Mouse (Mus musculus): ENCODE data around the gene Dclre1a.
"Not testable (repeated sequence)": the region's sequence is repeated elsewhere in the genome, so short reads cannot be mapped to it uniquely, and the experiment has no call there.

Dclre1a gene

DNA sequence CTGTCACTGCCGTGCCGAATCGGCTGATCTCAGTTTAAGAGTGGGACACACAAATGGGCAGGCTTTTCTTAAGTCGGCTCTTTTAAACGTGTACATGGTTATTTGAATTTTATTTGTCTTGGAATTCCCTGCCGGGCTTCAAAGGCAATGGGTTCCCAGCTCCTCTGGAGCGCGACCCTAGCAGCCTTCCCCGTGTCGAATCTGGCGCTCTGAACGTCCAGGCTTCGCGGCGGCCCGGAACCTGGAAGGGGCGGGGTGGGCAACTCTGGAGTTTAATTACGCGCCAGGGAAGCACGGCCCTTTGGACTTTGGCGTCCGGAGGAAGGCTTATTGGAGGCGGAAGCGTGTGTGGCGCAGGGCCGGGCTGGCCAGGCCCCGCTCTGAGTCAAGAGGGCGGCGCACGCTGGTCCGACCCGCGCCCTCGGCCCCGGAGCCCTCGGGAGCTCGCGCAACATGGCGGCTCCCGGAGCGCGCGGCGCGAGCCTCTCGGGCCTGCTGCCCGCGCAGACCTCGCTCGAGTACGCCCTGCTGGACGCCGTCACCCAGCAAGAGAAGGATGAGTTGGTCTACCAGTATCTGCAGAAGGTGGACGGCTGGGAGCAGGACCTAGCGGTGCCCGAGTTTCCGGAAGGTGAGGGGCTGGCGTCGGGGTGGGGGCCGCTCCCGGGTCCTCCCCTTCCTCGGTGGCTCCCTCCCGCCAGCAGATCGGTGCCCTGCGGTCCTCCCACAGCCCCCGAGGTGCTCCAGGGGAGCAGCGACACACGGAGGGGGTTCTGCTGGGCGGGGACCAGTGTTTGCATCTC lies 409 bp upstream of the Dclre1a start, which contains the start of gene Nhlrc2:
TSS of gene Nhlrc2 (plus strand) at position 32 of the 803 bp plus-strand sequence.
- DNase-seq, result peak; percentile 92 to 94

DNA sequence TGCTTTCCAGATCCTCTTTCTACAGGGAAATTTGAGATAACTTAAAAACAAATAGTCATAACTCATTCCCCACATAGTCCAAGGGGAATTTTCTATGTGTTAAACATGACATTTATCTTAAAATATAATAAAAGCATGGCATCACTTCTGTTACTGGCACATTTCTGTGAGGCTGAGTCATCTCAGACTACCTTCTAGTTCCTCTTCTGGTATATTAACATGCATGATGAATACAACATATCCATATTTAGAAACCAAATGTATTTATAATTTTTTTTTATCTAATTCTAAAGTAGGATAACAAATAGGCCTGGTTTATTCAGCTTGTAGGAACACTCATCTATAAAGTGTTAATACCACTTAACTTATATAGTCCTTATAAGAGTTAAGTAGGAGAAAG lies 2.0 kb downstream of the Dclre1a start:
- DNase-seq, result no peak

GRCm38 (mm10) chr19:56544681-56545388 lies 3.2 kb downstream of the Dclre1a start:
- no peak for DNase-seq

DNA sequence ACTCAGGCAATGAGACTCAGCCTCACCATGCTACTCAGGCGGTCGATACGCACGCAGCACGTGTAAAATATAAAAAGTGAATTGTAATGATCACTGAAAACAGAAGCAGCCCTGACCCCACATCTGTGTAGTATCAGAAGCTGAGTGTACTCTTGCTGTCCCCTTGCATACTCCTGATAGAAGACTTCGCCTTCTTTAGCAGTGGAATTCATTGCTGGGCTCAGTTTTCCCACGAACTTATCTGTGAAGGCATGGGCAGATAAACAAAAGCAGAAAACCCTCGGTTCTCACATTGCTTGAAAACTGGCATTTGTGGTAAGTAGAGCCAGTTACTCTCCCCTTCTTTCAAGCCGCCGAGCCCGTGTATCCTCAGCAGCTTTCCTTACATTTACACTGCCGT lies 4.7 kb downstream of the Dclre1a start:
- DNase-seq, result no peak

GRCm38 (mm10) chr19:56535765-56536164 lies 12.3 kb downstream of the Dclre1a start:
- DNase-seq, result no peak

- no peak for DNase-seq
These were observed 13.0 kb downstream of the Dclre1a start for GRCm38 (mm10) chr19:56535064-56535463.

DNA sequence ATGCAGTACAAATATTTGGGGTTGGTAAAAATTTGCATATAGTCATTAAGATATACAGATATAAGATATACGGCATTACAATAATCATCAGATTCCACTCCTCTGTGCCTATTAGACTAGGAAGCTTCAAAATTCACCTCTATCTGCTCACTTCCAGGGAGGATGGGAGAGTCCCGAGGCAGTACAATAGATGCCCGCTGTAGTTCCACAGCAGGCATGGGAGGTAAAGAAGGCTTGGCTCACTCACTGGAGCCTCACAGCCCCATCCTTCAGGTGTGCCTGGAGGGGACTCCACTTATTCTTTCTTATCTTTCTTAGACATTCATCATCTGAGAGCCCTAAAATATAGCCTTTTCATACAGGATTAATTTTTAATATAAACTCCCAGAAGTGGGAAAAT lies 13.7 kb downstream of the Dclre1a start:
- no peak for DNase-seq

DNA sequence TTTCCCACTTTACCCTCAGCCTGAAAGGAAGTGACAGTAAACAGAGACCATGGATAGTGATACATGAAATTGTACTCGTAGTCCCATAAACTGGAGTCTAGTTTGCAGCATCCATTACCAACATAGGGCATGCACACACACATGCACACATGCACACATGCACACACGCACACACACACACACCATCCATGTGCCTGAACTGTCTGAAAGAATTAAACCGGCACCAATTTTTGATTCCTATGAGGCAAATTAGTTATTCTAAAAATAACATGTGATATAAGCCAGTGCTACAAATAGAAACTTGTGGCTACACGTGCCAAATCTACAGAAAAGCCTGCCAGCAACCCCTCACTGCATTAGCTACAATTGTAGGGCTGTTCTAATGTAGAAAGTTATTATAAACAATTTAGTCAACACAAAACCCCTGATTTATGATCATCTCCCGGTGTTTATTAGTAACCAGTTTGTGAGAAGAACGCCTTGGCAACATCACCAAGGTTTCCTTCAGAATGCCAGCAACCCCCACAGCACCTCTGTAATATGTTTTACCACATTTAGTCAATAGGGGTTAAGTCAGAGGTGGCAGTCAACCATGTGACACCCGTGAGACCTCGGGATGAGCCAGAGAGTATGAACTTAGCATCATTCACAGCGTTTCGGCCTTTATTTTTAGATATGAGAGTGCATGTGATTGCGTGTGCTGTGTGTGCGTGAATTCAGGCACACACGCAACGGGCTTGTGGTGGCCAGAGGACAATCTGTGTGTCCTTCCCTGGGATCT lies 14.5 kb downstream of the Dclre1a start:
- DNase-seq, result no peak

GRCm38 (mm10) chr19:56531251-56531650 lies 16.8 kb downstream of the Dclre1a start:
- no peak for DNase-seq

- not testable (repeated sequence) for DNase-seq
These were observed 17.5 kb downstream of the Dclre1a start for GRCm38 (mm10) chr19:56530529-56530928.

DNA sequence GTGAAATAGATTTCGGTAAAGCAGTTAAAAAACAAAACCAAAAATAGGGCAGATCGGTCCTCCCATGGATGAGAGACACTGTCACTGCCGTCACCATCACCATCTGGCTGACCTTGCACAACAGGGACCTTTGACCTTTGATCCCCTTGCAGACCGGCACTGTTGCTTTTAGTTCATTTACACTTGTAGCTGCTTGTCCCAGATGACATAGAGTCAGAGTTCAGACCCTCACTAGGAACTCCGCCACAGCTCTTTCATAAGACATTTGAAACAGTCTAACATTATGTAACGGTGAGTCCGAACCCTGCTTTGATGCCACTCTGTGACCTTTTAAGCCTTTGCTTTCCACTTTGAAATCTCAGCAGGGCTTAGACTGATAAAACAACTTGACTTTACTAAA lies 28.6 kb downstream of the Dclre1a start:
- not testable (repeated sequence) for DNase-seq

- not testable (repeated sequence) for DNase-seq
These were observed 34.5 kb downstream of the Dclre1a start for GRCm38 (mm10) chr19:56513527-56513926.

DNA sequence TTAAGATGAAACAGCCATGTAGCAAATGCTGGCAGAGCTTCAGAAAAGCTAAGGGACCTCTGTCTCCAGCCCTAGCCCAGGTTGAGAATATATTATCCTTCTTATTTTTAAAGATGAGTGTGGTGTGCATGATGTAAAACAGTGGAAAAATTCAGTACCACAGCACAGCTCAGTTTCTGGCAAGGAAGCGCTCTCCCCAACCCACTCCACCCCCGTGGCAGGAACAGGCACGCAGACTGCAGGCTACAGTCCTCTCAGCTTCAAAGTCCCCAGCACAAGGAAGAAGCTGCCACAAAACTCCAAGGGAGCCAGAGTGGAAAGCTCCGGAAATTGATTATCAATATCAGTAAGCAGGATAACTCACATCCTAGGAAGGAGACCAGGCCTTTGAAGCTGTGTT lies 36.8 kb downstream of the Dclre1a start:
- not testable (repeated sequence) for DNase-seq

- not testable (repeated sequence) for DNase-seq
These were observed 44.5 kb downstream of the Dclre1a start for GRCm38 (mm10) chr19:56503525-56503924.

GRCm38 (mm10) chr19:56503069-56503468 lies 45.0 kb downstream of the Dclre1a start:
- not testable (repeated sequence) for DNase-seq

DNA sequence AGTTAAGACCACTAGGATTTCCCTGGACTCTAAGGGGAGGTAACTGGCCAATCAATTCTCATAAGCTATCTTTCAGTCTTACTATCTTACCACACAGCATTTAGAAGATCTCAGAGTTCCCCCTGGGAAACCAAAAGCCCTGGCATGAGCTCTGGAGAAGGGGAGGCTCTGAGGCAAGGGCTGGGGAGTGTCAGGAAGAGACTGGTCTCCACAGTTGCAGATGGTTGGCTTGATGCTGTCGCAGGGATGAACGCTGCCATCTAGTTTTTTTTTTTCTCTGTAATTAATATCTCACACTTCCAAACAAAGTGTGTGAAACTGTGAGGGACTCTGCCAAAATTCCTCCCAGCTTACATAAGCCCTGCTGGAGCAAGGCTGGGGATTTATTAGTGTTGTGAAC lies 53.9 kb downstream of the Dclre1a start:
- not testable (repeated sequence) for DNase-seq

GRCm38 (mm10) chr19:56489601-56490000 lies 58.4 kb downstream of the Dclre1a start:
- DNase-seq, result no peak

GRCm38 (mm10) chr19:56487339-56487738 lies 60.7 kb downstream of the Dclre1a start:
- DNase-seq, result no peak

- no peak for DNase-seq
These were observed 61.1 kb downstream of the Dclre1a start for GRCm38 (mm10) chr19:56486926-56487325.

DNA sequence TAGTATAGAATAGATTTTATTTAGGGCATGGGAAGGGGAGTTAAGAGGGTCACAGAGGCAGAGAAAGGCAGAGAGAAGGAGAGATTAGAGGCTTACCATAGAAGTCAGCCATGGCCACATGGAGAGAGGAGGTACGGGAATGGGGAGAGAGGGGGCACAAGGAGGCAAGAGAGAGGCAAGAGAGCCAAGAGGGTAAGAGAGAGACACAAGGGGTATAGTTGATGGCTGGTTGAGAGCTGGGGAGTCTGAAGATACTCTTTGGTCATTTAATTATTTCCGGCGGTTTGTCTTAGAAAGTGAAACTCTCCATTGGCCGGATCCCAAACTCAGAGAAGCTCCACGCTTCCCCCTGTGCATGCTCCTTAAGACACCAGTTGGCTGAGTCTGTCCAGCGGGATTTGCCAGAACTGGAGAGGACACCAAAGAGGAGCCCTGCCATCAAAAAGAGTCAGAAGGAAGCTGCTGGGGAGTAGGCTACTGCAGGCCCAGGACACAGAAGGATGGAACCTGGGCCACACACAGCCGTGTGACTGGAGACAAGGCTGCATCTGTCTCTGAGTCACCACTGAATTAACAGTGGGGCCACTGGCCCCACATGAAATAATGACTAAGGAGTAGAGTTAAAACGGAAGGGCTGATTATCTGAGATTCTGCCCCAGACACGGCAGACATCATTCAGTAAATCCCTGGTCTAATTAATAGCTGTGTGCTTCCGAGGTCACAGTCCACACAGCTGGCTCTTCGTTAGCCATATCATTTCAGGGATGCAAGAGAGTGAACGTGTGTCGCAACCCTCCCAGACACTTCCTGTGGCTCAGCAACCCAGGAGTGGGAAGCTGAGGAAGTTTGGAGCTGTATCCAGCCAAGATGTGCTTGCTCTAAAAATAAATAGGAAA lies 62.4 kb downstream of the Dclre1a start:
- peak; percentile 22 to 36 for DNase-seq

DNA sequence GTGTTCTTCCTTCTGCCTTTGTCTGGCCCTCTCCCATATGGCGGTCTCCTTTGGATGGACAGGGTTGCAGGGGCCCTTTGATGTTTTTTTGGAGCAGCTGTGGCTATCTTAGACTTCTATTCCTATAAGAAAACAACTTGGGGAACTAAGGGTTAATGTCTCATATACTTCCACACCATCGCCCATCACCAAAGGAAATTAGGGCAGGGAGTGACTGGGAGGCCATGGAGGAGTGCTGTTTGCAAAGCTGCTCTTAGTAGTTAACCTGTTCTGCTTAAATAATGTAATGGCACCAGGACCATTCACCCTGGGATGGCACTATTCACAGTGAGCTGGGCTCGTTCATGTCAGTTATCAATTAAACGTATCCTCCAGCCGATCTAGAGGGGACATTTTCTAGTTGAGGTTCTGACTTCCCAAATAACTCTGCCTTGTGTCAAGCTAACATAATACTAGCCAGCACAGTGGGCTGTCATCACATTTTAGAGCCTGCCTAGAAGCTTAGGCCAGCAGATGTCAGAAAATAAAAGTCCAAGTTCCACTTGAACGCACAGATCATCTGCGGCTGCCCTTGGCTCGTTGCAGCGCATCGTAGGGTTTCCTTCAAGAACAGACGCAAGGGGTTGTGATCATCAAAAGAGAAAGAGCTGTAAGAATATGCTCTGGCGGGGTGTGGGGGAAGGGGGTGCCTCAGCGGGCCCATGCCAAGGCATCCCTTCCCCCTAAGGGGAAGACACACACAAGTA lies 63.2 kb downstream of the Dclre1a start:
- no peak for DNase-seq

Data from kidney, adult 8-10 months (tissue).